Mouse (Mus musculus) heart, postnatal 25 days (tissue): ENCODE measurements around the gene Olfr770. TPM values are rescaled to one million over a fixed set of nuclear protein-coding genes. Genes with fewer than 3 reads are reported as not detected.
"Not testable (repeated sequence)": the region's sequence is repeated elsewhere in the genome, so short reads cannot be mapped to it uniquely, and the experiment has no call there.

Source experiments
- DNase-seq: peaks from one replicate; pipeline ENCODE4 v3.0.0; 2022; ENCODE audit warnings: low spot score
- intact Hi-C: fragments of 180-260 bp; cut with DNase I; formaldehyde crosslinking; loops from one replicate; pipeline ENCODE4 v1.15.1; 2025
- total RNA-seq, 2 experiments: library from RNA; stranded (reverse); gene quantifications; 2 replicates each; pipeline ENCODE4 v1.2.3; 2021

Gene Olfr770
- total RNA-seq = not detected

DNA sequence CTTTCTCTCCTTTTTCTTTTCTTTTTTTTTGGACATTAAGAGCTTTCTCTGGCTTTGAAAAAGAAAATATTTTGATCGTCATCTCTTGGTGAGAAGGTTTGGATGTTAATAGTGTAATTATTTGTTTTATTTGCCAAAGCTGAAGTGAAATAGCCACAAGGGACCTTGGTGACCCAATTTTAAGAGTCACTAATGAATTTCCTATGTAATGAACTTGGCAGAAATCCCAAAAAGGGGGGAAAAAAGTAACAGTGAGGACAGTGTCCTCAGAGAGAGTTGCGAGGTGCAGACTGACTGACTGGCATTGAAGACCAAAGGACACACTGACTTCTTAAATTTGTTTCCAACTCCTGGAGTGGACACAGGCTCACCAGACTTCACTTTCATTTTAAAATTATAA, at the start of gene Olfr770:
Olfr770 (minus strand) TSS at position 101 of the 400 bp plus-strand sequence.
- no peak for DNase-seq

DNA sequence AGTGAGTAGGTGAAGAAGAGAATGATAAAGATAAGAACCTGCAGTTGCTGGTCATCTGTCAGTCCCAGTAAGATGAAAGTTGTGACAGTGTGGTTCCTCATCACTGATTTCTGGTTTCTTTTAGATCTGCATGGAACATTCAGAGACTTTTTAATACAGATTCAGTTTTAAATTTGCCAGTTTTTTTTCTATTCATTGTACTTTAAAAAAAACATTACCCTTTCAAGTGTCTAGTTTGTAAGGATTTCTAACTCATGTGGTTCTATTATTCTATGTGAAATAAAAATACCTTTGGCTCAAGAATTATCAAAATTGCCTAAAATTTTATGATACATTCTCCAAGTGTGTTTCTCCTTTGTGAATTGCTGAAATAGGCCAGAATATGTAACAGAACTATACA, 48.5 kb upstream of the Olfr770 start, which contains the start of gene Olfr773:
Olfr773 (minus strand) TSS at position 101 of the 400 bp plus-strand sequence.
- DNase-seq, intact Hi-C loops: not testable (repeated sequence)

More for the DNA sequence above, at the start of gene Olfr770:
- intact Hi-C loops = no loop called here

DNA sequence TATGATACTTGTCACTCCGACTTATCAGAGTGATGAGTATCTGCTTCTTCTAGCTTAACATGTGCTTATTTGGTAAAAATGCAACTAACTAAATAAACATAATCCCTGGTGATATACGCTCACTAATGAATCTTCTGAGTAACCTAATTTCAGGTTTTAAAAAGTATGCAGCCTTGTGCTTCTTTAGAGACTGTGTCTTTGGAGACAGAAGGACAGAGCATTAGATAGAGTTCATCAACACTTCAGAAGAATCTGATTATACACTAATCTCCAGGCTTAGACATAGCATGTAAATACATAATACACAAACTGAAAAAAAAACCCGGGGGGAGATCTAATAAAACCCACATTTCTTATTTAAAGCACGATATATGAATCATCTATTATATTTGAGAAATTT, 39.0 kb upstream of the Olfr770 start, which contains the start of gene Olfr772:
Olfr772 (minus strand) TSS at position 101 of the 400 bp plus-strand sequence.
- intact Hi-C loops, DNase-seq: not testable (repeated sequence)

DNA sequence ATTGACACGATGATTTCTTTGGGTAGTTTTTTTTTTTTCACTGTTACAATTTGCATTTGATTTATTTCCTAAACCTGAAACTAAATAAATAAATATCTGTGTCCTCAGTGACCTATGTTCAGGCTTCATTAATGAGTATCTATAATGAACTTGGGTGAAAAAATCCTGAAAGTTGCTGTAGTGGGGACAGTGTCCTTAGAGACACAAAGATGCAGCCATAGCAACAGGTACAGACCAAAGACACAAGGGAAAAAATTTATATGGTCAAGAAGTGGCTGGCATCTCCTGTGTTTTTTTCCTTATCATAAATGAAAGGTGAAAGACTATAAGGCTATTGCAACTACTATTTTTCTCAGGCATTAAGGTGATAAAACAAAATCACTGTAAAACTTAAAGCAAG, 25.9 kb upstream of the Olfr770 start, which contains the start of gene Olfr771:
Olfr771 (minus strand) TSS at position 101 of the 400 bp plus-strand sequence.
- DNase-seq = no peak
- intact Hi-C loops = no loop called here

DNA sequence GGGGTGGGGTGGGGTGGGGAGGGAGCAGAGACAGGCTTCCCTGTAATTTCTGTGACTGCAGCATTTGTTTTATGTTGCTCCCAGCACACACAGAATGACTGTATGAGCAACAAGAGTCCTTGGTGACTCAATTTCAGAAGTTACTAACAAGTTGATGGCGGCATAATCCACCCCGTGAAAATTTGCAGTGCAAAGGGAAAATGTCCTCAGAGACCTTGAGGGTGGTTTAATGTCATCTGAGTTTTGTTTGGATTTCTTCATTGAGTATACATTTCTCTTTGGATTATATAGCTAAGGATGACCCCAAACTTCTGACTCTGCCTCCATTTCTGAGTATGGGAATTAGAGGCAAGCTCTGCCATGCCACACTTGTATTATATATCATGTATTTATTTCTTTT, 21.0 kb downstream of the Olfr770 start, which contains the start of gene Olfr769:
Olfr769 (minus strand) TSS at position 101 of the 400 bp plus-strand sequence.
- intact Hi-C loops = no loop called here

DNA sequence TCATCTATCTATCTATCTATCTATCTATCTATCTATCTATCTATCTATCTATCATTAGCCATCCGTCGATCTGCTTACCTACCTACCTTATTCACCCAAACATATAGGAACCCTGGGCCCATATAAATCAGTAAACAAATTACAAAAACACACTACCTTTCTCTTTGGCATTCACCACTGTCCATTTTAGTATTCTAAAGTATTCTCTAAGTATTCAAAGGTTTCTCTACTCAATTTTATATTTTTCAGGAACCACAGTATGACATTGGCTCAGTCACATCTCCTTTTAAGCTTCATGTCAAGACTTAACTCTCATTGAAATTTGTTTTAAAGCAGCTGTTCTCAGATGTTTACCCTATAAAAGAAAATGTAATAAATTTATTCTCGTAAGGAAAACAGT, 23.7 kb downstream of the Olfr770 start:
- intact Hi-C loops = no loop called here
- DNase-seq = no peak

More for the DNA sequence above, 21.0 kb downstream of the Olfr770 start, which contains the start of gene Olfr769:
- DNase-seq = no peak

DNA sequence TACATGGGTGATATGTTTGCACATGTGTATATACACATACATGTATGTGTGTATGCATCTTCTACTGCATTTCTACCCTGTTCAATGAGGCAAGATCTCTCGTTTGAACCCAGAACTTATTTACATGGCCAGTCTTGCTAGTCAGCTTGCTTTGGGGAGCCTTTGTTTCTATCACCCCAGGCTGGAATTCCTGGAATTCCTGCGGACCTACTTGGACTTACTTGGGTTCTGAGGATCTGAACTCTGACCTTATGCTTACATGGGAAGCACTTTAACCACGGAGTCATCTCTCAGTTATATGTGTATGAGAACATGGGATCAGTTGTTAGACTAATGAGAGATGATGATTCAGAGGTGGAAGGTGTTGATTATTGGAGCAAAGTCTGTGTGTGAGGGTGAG, 37.6 kb downstream of the Olfr770 start:
- no peak for DNase-seq
- intact Hi-C loops = no loop called here

DNA sequence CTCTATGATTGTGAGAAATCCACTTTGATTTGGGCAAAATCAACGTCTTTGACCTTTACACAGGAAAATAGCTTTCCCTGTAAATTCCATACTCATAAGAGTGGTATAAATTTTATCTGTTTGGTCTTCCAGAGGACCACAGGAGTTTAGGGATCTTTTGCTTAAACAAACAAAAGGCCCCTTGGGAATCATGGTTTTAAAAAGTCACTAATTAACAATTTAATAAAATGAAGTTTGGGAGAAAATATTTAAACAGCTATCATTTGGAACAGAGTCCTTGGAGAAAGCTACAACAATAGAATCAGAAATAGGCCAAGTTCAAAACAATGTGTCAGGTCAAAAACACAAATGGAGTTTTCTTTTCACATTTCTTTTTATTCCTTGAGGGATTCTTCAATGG, 39.5 kb downstream of the Olfr770 start, which contains the start of gene Olfr768:
Olfr768 (minus strand) TSS at position 101 of the 400 bp plus-strand sequence.
- intact Hi-C loops = no loop called here
- no peak for DNase-seq

DNA sequence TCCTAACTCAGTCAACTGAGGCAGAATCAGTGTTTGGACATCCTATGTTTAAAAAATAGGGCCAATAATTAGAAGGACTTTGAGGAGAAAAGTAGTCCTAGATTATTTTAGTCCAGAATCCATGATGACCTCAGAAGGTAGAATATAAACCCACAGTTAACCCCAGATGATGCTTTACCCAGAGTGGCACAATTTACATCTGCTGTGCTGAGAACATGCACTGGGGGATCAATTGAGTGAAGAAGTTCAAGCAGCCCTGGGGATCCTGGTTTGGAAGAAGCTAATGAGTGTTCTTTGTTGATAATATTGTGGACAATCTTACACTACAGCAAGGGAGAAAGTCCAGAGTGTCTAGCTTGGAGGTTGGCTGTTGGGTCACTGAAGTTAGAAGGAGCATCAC, 56.0 kb downstream of the Olfr770 start, which contains the start of gene Olfr767:
Olfr767 (minus strand) TSS at position 101 of the 400 bp plus-strand sequence.
- intact Hi-C loops, DNase-seq: not testable (repeated sequence)

Other genes with a start within 250 kb of the Olfr770 start
- gene Gdf11, start 247.3 kb downstream of the Olfr770 start, total RNA-seq = 1 to 10 TPM; 2.3 to 2.6 TPM
- 100 to 1,000 TPM; 110 to 123 TPM for gene Cd63, start 238.0 kb downstream of the Olfr770 start, total RNA-seq
- gene Rdh5, start 216.1 kb downstream of the Olfr770 start, total RNA-seq = 1 to 10 TPM; 5.0 to 7.9 TPM
- 100 to 1,000 TPM; 183 to 185 TPM for gene Bloc1s1, start 215.0 kb downstream of the Olfr770 start, total RNA-seq
- 100 to 1,000 TPM; 165 to 176 TPM for gene Itga7, start 205.2 kb downstream of the Olfr770 start, total RNA-seq
- gene Mettl7b, start 178.0 kb downstream of the Olfr770 start, total RNA-seq = not detected
- not detected for gene Olfr9, start 149.6 kb downstream of the Olfr770 start, total RNA-seq
- gene Olfr763, start 128.2 kb downstream of the Olfr770 start, total RNA-seq = not detected
- gene Olfr764-ps1, start 99.1 kb downstream of the Olfr770 start, total RNA-seq = not detected
- gene Olfr765, start 89.0 kb downstream of the Olfr770 start, total RNA-seq = not detected
- not detected for gene Olfr766-ps1, start 70.0 kb downstream of the Olfr770 start, total RNA-seq
- gene Olfr767, start 56.1 kb downstream of the Olfr770 start, total RNA-seq = not detected
- gene Olfr768, start 39.6 kb downstream of the Olfr770 start, total RNA-seq = not detected
- gene Olfr769, start 21.1 kb downstream of the Olfr770 start, total RNA-seq = not detected
- not detected for gene Olfr771, start 25.8 kb upstream of the Olfr770 start, total RNA-seq
- not detected for gene Olfr772, start 38.9 kb upstream of the Olfr770 start, total RNA-seq
- not detected for gene Olfr773, start 48.4 kb upstream of the Olfr770 start, total RNA-seq
- gene Olfr774, start 97.2 kb upstream of the Olfr770 start, total RNA-seq = not detected
- gene Olfr775, start 109.4 kb upstream of the Olfr770 start, total RNA-seq = not detected
- gene Olfr776, start 120.1 kb upstream of the Olfr770 start, total RNA-seq = not detected
- not detected for gene Olfr777, start 132.5 kb upstream of the Olfr770 start, total RNA-seq
- not detected for gene Olfr780, start 179.1 kb upstream of the Olfr770 start, total RNA-seq
- not detected for gene Olfr781, start 189.9 kb upstream of the Olfr770 start, total RNA-seq
- gene Olfr782, start 209.9 kb upstream of the Olfr770 start, total RNA-seq = not detected
- not detected for gene Olfr784, start 245.1 kb upstream of the Olfr770 start, total RNA-seq